Mouse (Mus musculus): ENCODE measurements around the gene Pea15a.

DNA sequence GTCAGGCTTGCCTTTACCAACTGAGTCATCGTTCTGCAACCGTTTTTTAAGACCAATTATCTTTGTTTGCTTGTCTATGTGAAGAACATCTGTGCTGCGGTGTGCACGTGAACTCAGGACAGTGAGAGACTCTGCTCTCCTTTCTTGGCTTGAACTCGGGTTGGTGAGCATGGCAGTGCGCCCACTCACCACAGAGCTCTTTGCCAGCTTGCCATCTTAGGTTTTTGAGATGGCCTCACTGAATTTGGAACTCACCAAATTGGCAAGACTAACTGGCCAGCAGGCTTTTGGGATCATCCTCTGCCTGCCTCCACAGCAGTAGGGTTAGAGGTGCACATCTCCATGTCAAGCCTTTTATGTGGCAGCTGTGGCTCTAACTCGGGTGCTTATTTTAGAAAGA lies 28.8 kb downstream of the Pea15a start:
- TF ChIP-seq CTCF (IDR thresholded peaks at IDR 0.05; ENCODE audit: extremely low read depth, insufficient read depth, insufficient read length, insufficient replicate concordance) (no peak), POLR2A (IDR thresholded peaks at IDR 0.05; ENCODE audit: low read depth, low read length) (no peak)

Measured in spleen, adult 2 months (tissue).